ENCODE assay signal across 14 mouse cellular contexts in the genomic region with DNA sequence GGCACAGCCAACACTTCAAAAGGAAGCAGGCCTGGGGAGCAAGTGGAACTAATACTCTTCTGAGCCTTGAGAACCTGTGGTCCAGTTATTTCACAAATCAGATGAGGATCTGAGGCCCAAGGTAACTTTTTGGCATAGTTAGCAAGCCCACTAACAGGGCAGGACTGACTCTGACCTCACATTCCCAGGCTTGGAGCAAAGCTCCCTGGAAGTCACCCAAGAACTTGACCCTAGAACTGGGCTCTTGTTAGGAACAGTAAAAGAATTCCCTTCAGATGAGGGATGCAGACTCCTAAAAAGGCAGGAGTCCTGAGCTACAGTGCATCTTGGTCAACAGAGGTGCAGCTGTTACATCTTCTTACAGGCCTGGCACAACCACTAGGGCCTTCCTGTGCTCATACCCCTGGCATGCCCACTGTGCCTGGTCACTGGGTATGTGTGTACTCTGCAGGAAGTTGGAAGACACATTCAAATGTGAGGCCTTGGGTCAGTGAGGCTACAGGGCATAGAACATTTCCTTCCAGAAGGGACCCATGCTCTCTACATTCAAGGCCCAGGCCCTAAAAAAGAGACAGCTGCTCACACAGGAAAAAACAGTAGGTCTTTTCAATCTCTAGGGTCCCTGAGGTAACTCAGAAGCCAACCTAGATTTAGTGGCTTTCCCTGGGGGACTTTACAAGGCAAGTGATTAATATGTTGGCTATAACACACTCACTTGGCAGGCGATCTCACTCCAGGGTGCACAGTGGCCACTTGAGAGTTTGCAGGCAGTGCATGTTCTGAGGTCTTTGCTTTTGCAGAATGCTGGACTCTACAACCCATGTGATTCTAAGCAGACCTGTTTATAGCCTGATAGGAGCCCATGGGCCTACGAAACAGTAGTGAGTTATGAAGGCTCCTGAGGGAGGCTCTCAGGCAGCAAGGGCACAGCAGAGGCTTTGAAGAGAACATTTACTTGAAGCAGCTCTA. TPM values are rescaled to one million over a fixed set of nuclear protein-coding genes. Genes with fewer than 3 reads are reported as not detected.
DNase-seq lines count a peak whose midpoint lies in the region; ATAC-seq lines count a peak whose summit lies in the region.
"Had no signal": no experiment of that assay in that cellular context is flagged by ENCODE, and none has a peak within 500 bp of the region (broad histone marks: within the 10 kb centered on the region; RNA-seq: fewer than 3 reads in every experiment).

No protein-coding gene starts in this region.

- H3K36me3 ChIP-seq in limb, embryonic 11.5 days (ENCODE audit: control insufficient read depth, insufficient read depth, low read length), result no peaks in the 10 kb centered on the region
- H3K36me3 ChIP-seq in limb, embryonic 10.5 days, result no peaks in the 10 kb centered on the region

- DNase-seq in heart, adult 18-20 months, result peak; percentile 17 to 38
- DNase-seq in heart, postnatal 25 days (ENCODE audit: low spot score), result no peak
- no peak for DNase-seq in limb, embryonic 11.5 days (ENCODE audit: low spot score)
- no peak for DNase-seq in limb, embryonic 10.5 days (ENCODE audit: low spot score)
- peak; percentile 62 for DNase-seq in adipocyte (ENCODE audit: low spot score)
- peak; percentile 34 to 42 for DNase-seq in kidney, postnatal 36 days
- no peak for DNase-seq in frontal cortex, postnatal 36 days (ENCODE audit: low spot score in 2 of 2)
- no peak for DNase-seq in B cell, adult 2 months
- DNase-seq: cerebellum, adult 9-10 months; left cerebral cortex, postnatal 4 days; liver, postnatal 0 days had no signal

- no peak overlapping the region for H3K4me2 ChIP-seq in limb, embryonic 11.5 days (ENCODE audit: low read depth, severe bottlenecking)
- H3K4me2 ChIP-seq: midbrain, embryonic 11.5 days had no signal

- no peaks in the 10 kb centered on the region for H3K4me1 ChIP-seq in limb, embryonic 11.5 days (ENCODE audit: control insufficient read depth, insufficient read depth, low read length)
- no peaks in the 10 kb centered on the region for H3K4me1 ChIP-seq in limb, embryonic 10.5 days

- H3K9ac ChIP-seq in limb, embryonic 11.5 days (ENCODE audit: low read length), result peak overlapping the region; percentile 12
- H3K9ac ChIP-seq: liver, postnatal 0 days had no signal

- H3K4me3 ChIP-seq in limb, embryonic 11.5 days (ENCODE audit: low read depth, low read length), result no peak overlapping the region
- no peak overlapping the region for H3K4me3 ChIP-seq in limb, embryonic 10.5 days
- H3K4me3 ChIP-seq: erythroblast, embryonic 14.5 days had no signal

- 60% methylated on average over 2 of the region's 2 CpGs for WGBS in limb, embryonic 11.5 days
- WGBS in limb, embryonic 10.5 days, result 81% methylated on average over 2 of the region's 2 CpGs

- ATAC-seq in limb, embryonic 11.5 days (ENCODE audit: insufficient number of reproducible peaks, low FRiP score, low TSS enrichment, low read depth), result no peak
- ATAC-seq: CD4-positive, CD25-positive, alpha-beta regulatory T cell, adult 4 months; liver, postnatal 0 days had no signal

- no peaks in the 10 kb centered on the region for H3K27me3 ChIP-seq in limb, embryonic 11.5 days (ENCODE audit: control insufficient read depth, insufficient read depth, low read length)
- H3K27me3 ChIP-seq in limb, embryonic 10.5 days (ENCODE audit: low read depth, poor library complexity, severe bottlenecking), result no peaks in the 10 kb centered on the region

- no peaks in the 10 kb centered on the region for H3K9me3 ChIP-seq in limb, embryonic 11.5 days (ENCODE audit: control insufficient read depth, low read length)
- no peaks in the 10 kb centered on the region for H3K9me3 ChIP-seq in limb, embryonic 10.5 days (replicated peaks)

- intact Hi-C loops in heart, postnatal 25 days (cut with DNase I), result no loop called here

- H3K27ac ChIP-seq in limb, embryonic 11.5 days (replicated peaks; ENCODE audit: low read depth, low read length), result no peak overlapping the region
- H3K27ac ChIP-seq in limb, embryonic 10.5 days, result no peak overlapping the region

RNA-seq across cellular contexts. Expression of a gene that starts 41.1 kb away (rescaled TPM):
- 10 to 100 TPM; 21.3 to 22.7 TPM for total RNA-seq in heart, adult 18-20 months (2021)
- total RNA-seq in heart, postnatal 25 days (2021), result 10 to 100 TPM; 21.2 to 28.7 TPM
- polyA plus RNA-seq in limb, embryonic 11.5 days (2014; fragmentation: Nextera tagmentation; extraction: Ambion mirVana), result 21.0 and 23.6 TPM in 2 replicates
- polyA plus RNA-seq in limb, embryonic 10.5 days (2016; fragmentation: Nextera tagmentation; extraction: Ambion mirVana), result 28.6 and 29.5 TPM in 2 replicates

Comparison
In these comparisons a context has a peak if more than half of its experiments do, and no peak if none do; other contexts are left out.
1. DNase-seq: peak in heart, adult 18-20 months (2 of 2), adipocyte (single experiment) and kidney, postnatal 36 days (2 of 2); none in heart, postnatal 25 days (single experiment), limb, embryonic 11.5 days (single experiment), limb, embryonic 10.5 days (single experiment), frontal cortex, postnatal 36 days (0 of 2) and B cell, adult 2 months (0 of 2).